Comparison of ENCODE assay signal across 8 mouse cellular contexts in the genomic region with DNA sequence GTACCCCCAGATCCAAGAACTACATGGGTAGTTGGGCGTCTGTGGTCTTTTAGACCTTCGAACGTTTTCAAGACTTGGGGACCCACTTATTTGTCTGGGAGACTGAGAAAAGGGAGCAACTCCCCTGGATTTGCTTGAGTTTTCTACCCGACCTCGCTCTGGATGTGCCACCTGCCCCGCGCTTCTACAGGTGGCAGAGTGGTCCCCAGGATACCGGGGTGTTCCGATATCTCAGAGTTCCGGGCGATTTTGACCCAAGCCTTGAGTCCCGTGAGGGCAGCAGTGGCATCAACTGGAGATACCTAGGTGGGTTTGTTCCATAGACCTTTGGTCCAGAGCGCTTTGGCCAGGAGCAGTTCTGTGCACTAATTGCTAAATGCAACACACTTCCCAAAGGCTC. TPM values are rescaled to one million over a fixed set of nuclear protein-coding genes. Genes with fewer than 3 reads are reported as not detected.
DNase-seq lines count a peak whose midpoint lies in the region; ATAC-seq and TF ChIP-seq lines count a peak whose summit lies in the region.
"Had no signal": no experiment of that assay in that cellular context is flagged by ENCODE, and none has a peak within 500 bp of the region (broad histone marks: within the 10 kb centered on the region; RNA-seq: fewer than 3 reads in every experiment).

No protein-coding gene starts in this region.

- no peaks in the 10 kb centered on the region for H3K9me3 ChIP-seq in heart, embryonic 15.5 days (replicated peaks)
- H3K9me3 ChIP-seq in liver, embryonic 12.5 days (replicated peaks), result no peaks in the 10 kb centered on the region

- no peaks in the 10 kb centered on the region for H3K27me3 ChIP-seq in testis, adult 2 months (ENCODE audit: control insufficient read depth, insufficient read depth, low read length)
- no peaks in the 10 kb centered on the region for H3K27me3 ChIP-seq in heart, embryonic 15.5 days
- H3K27me3 ChIP-seq in liver, embryonic 12.5 days (replicated peaks), result no peaks in the 10 kb centered on the region; the same call in 1 of the 2 replicates

- peak overlapping the region; percentile 99 for H3K4me2 ChIP-seq in heart, embryonic 15.5 days
- peak overlapping the region; percentile 86 for H3K4me2 ChIP-seq in liver, embryonic 12.5 days

- ATAC-seq in heart, embryonic 15.5 days (replicated peaks; ENCODE audit: insufficient number of reproducible peaks, insufficient read depth, low FRiP score, low read depth), result no peak
- no peak for ATAC-seq in liver, embryonic 12.5 days

- H3K9ac ChIP-seq in heart, embryonic 15.5 days, result peak overlapping the region; percentile 58
- peak overlapping the region; percentile 56; the same call in 1 of the 2 replicates for H3K9ac ChIP-seq in liver, embryonic 12.5 days

- peaks cover 15% of the 10 kb centered on the region for H3K4me1 ChIP-seq in testis, adult 2 months (ENCODE audit: control insufficient read depth, insufficient read depth, low read length)
- peaks cover 17% of the 10 kb centered on the region for H3K4me1 ChIP-seq in heart, embryonic 15.5 days (replicated peaks)
- H3K4me1 ChIP-seq in liver, embryonic 12.5 days, result peaks cover 16% of the 10 kb centered on the region

- no peak for TF ChIP-seq CTCF in testis, adult 2 months (IDR thresholded peaks at IDR 0.05; ENCODE audit: control insufficient read depth, insufficient read depth, insufficient replicate concordance, low read depth, low read length)

- TF ChIP-seq POLR2A in testis, adult 2 months (IDR thresholded peaks at IDR 0.05; ENCODE audit: control insufficient read depth, low read depth, low read length), result no peak

- H3K27ac ChIP-seq in testis, adult 2 months (ENCODE audit: control insufficient read depth, insufficient read depth, low read depth, low read length), result no peak overlapping the region; the same call in 1 of the 2 replicates
- H3K27ac ChIP-seq in heart, embryonic 15.5 days, result no peak overlapping the region
- H3K27ac ChIP-seq in liver, embryonic 12.5 days, result no peak overlapping the region

- 16% methylated on average over 13 of the region's 13 CpGs for WGBS in heart, embryonic 15.5 days
- 18% methylated on average over 13 of the region's 13 CpGs for WGBS in liver, embryonic 12.5 days (ENCODE audit: insufficient replicate concordance)

- H3K4me3 ChIP-seq in testis, adult 2 months (ENCODE audit: control insufficient read depth, low read depth, low read length), result peak overlapping the region; percentile 84
- peak overlapping the region; percentile 64 for H3K4me3 ChIP-seq in heart, embryonic 15.5 days
- peak overlapping the region; percentile 59 for H3K4me3 ChIP-seq in liver, embryonic 12.5 days

- no peak for DNase-seq in testis, postnatal 14 days (ENCODE audit: low spot score)
- DNase-seq in right cerebral cortex, adult 2 months (ENCODE audit: low spot score in 2 of 2), result no peak
- DNase-seq in left cerebral cortex, adult 18-20 months (ENCODE audit: low spot score in 2 of 2), result no peak
- no peak for DNase-seq in left cerebral cortex, adult 9 months (ENCODE audit: low spot score in 2 of 2)

- no peaks in the 10 kb centered on the region for H3K36me3 ChIP-seq in testis, adult 2 months (ENCODE audit: control insufficient read depth, insufficient read depth, low read length)
- H3K36me3 ChIP-seq in heart, embryonic 15.5 days, result no peaks in the 10 kb centered on the region
- H3K36me3 ChIP-seq in liver, embryonic 12.5 days, result no peaks in the 10 kb centered on the region

RNA-seq across cellular contexts. Expression of a gene that starts 0.4 kb away (rescaled TPM):
- polyA plus RNA-seq in testis, adult 2 months (2012; rRNA removed), result 7.4 and 8.4 TPM in 2 replicates
- 4.4 and 5.2 TPM in 2 replicates for polyA plus RNA-seq in heart, embryonic 15.5 days (2015; fragmentation: Nextera tagmentation; extraction: Ambion mirVana)
- 3.9 and 4.0 TPM in 2 replicates for polyA plus RNA-seq in liver, embryonic 12.5 days (2016; fragmentation: Nextera tagmentation; extraction: Ambion mirVana)
- total RNA-seq in left cerebral cortex, adult 18-20 months (2021), result 1 to 10 TPM; 7.1 to 7.6 TPM

RNA-seq across cellular contexts. Expression of a gene that starts 28.2 kb away (rescaled TPM):
- polyA plus RNA-seq in testis, adult 2 months (2012; rRNA removed), result 0.51 and 0.70 TPM in 2 replicates
- polyA plus RNA-seq in heart, embryonic 15.5 days (2015; fragmentation: Nextera tagmentation; extraction: Ambion mirVana), result 6.8 and 9.5 TPM in 2 replicates
- polyA plus RNA-seq in liver, embryonic 12.5 days (2016; fragmentation: Nextera tagmentation; extraction: Ambion mirVana), result 2.8 and 3.7 TPM in 2 replicates
- total RNA-seq in left cerebral cortex, adult 18-20 months (2021), result 10 to 100 TPM; 10.3 to 10.8 TPM

RNA-seq across cellular contexts. Expression of a gene that starts 29.5 kb away (rescaled TPM):
- not detected in 2 replicates for polyA plus RNA-seq in testis, adult 2 months (2012; rRNA removed)
- polyA plus RNA-seq in heart, embryonic 15.5 days (2015; fragmentation: Nextera tagmentation; extraction: Ambion mirVana), result not detected in 2 replicates
- not detected in 2 replicates for polyA plus RNA-seq in liver, embryonic 12.5 days (2016; fragmentation: Nextera tagmentation; extraction: Ambion mirVana)
- not detected for total RNA-seq in left cerebral cortex, adult 18-20 months (2021)
- polyA plus RNA-seq: brain, embryonic 14.5 days had no signal
